ENCODE assay signal across 17 mouse cellular contexts in genomic region chr7:104217881-104218280, GRCm38 (mm10). TPM values are rescaled to one million over a fixed set of nuclear protein-coding genes. Genes with fewer than 3 reads are reported as not detected.
DNase-seq lines count a peak whose midpoint lies in the region; TF ChIP-seq lines count a peak whose summit lies in the region.
"Had no signal": no experiment of that assay in that cellular context is flagged by ENCODE, and none has a peak within 500 bp of the region (broad histone marks: within the 10 kb centered on the region; RNA-seq: fewer than 3 reads in every experiment).

No protein-coding gene starts in this region.

- no peak overlapping the region for H3K4me3 ChIP-seq in kidney, adult 2 months (ENCODE audit: insufficient read depth, low read depth, low read length)
- H3K4me3 ChIP-seq: forebrain, embryonic 15.5 days had no signal

- H3K27me3 ChIP-seq in kidney, adult 2 months (replicated peaks; ENCODE audit: control insufficient read depth, insufficient read depth, low read length), result no peaks in the 10 kb centered on the region
- H3K27me3 ChIP-seq: forebrain, embryonic 15.5 days; limb, embryonic 13.5 days had no signal

- no peak for TF ChIP-seq POLR2A in kidney, adult 2 months (IDR thresholded peaks at IDR 0.05; ENCODE audit: low read depth, low read length)

- H3K27ac ChIP-seq in kidney, adult 2 months (ENCODE audit: insufficient read depth, low read depth, low read length), result no peak overlapping the region
- H3K27ac ChIP-seq: forebrain, embryonic 15.5 days; left cerebral cortex, adult 2 months; limb, embryonic 13.5 days had no signal

- no peaks in the 10 kb centered on the region for H3K36me3 ChIP-seq in kidney, adult 2 months (ENCODE audit: control insufficient read depth, insufficient read depth, low read length)
- H3K36me3 ChIP-seq: forebrain, embryonic 15.5 days; limb, embryonic 13.5 days had no signal

- no peaks in the 10 kb centered on the region for H3K4me1 ChIP-seq in kidney, adult 2 months (ENCODE audit: control insufficient read depth, insufficient read depth, low read length)

- no peak for TF ChIP-seq CTCF in kidney, adult 2 months (conservative IDR thresholded peaks at IDR 0.05; ENCODE audit: insufficient read depth, insufficient read length, low read depth, low read length)

- DNase-seq in 3T3-L1 (ENCODE audit: low read depth, low spot score), result peak; percentile 29
- DNase-seq in CD4-positive helper T cell, adult 2 months (ENCODE audit: low read depth, low spot score), result peak; percentile 19
- peak; percentile 86 for DNase-seq in ZHBTc4 (ENCODE audit: low read depth, low spot score)
- DNase-seq in large intestine, adult 2 months (ENCODE audit: low read depth, low spot score), result peak; percentile 54
- no peak for DNase-seq in urinary bladder, postnatal 25 days (ENCODE audit: low spot score)
- no peak for DNase-seq in left cerebral cortex, adult 18-20 months (ENCODE audit: low spot score in 2 of 2)
- DNase-seq in right cerebral cortex, postnatal 14 days, result no peak
- DNase-seq in kidney, adult 2 months, result no peak
- DNase-seq: cerebellum, adult 9-11 months; right cerebral cortex, postnatal 25 days; thymus, postnatal 14 days had no signal

- WGBS in large intestine, adult 2 months, result 51% methylated on average over 2 of the region's 2 CpGs
- WGBS in kidney, adult 2 months, result 66% methylated on average over 2 of the region's 2 CpGs

RNA-seq across cellular contexts. Expression of gene Trim6, which starts 0.7 kb away (rescaled TPM):
- 0.79 and 1.1 TPM in 2 replicates for polyA plus RNA-seq in large intestine, adult 2 months (2012; rRNA removed)
- not detected for total RNA-seq in left cerebral cortex, adult 18-20 months (2021)
- polyA plus RNA-seq in kidney, adult 2 months (2012; rRNA removed), result 0.88 and 1.0 TPM in 2 replicates

RNA-seq across cellular contexts. Expression of gene Olfr649, which starts 22.1 kb away (rescaled TPM):
- not detected in 2 replicates for polyA plus RNA-seq in large intestine, adult 2 months (2012; rRNA removed)
- total RNA-seq in left cerebral cortex, adult 18-20 months (2021), result not detected
- polyA plus RNA-seq in kidney, adult 2 months (2012; rRNA removed), result not detected in 2 replicates
- total RNA-seq: gastrocnemius, adult 18-20 months; heart, postnatal 14 days; left cerebral cortex, adult 2 months had no signal
- polyA plus RNA-seq: embryonic facial prominence, embryonic 14.5 days; forebrain, embryonic 15.5 days; limb, embryonic 13.5 days had no signal

RNA-seq across cellular contexts. Expression of gene Trim34a, which starts 26.4 kb away (rescaled TPM):
- polyA plus RNA-seq in large intestine, adult 2 months (2012; rRNA removed), result 3.8 and 5.5 TPM in 2 replicates
- 1 to 10 TPM in 1 of 2 experiments, under 1 TPM in 1; 1.00 to 1.3 TPM for total RNA-seq in left cerebral cortex, adult 18-20 months (2021)
- polyA plus RNA-seq in kidney, adult 2 months (2012; rRNA removed), result 3.3 and 5.1 TPM in 2 replicates

RNA-seq across cellular contexts. Expression of gene Olfr648, which starts 34.7 kb away (rescaled TPM):
- 0.02 TPM in 1 of 2 replicates, not detected in the other for polyA plus RNA-seq in large intestine, adult 2 months (2012; rRNA removed)
- under 1 TPM; 0.21 to 0.26 TPM for total RNA-seq in left cerebral cortex, adult 18-20 months (2021)
- not detected in 2 replicates for polyA plus RNA-seq in kidney, adult 2 months (2012; rRNA removed)
- total RNA-seq: gastrocnemius, adult 18-20 months; heart, postnatal 14 days had no signal

RNA-seq across cellular contexts. Expression of gene Olfm5, which starts 53.2 kb away (rescaled TPM):
- not detected in 2 replicates for polyA plus RNA-seq in large intestine, adult 2 months (2012; rRNA removed)
- not detected for total RNA-seq in left cerebral cortex, adult 18-20 months (2021)
- polyA plus RNA-seq in kidney, adult 2 months (2012; rRNA removed), result not detected in 2 replicates
- total RNA-seq: gastrocnemius, adult 18-20 months; heart, postnatal 14 days; left cerebral cortex, adult 2 months had no signal
- polyA plus RNA-seq: forebrain, embryonic 15.5 days; limb, embryonic 13.5 days had no signal

Comparison
In these comparisons a context has a peak if more than half of its experiments do, and no peak if none do; other contexts are left out.
1. DNase-seq: peak in 3T3-L1 (single experiment), CD4-positive helper T cell, adult 2 months (single experiment), ZHBTc4 (single experiment) and large intestine, adult 2 months (single experiment); none in urinary bladder, postnatal 25 days (single experiment), left cerebral cortex, adult 18-20 months (0 of 2), right cerebral cortex, postnatal 14 days (single experiment) and kidney, adult 2 months (single experiment).